Mouse (Mus musculus) kidney, adult 2 months (tissue): Measurements from ENCODE around the gene Txk. TPM values are rescaled to one million over a fixed set of nuclear protein-coding genes. Genes with fewer than 3 reads are reported as not detected.
A peak's percentile ranks its signal among the peaks of the same experiment; 100 is the strongest.

Experiments used
- DNase-seq: peaks from one replicate; pipeline ENCODE4 v3.0.0; 2021
- H3K27ac ChIP-seq: fragments of 200-500 bp; 2 replicates; pipeline ENCODE4 v1.5.1; 2012; ENCODE audit warnings: low read depth, low read length, control low read depth, inconsistent platforms; ENCODE audit not compliant: insufficient read depth
- H3K27me3 ChIP-seq: fragments of 200-500 bp; replicated peaks from 2 replicates; pipeline ENCODE4 v1.6.1; 2012; ENCODE audit warnings: mild to moderate bottlenecking, moderate library complexity, low read length, inconsistent platforms; ENCODE audit not compliant: control insufficient read depth, insufficient read depth
- H3K36me3 ChIP-seq: fragments of 200-500 bp; 2 replicates; pipeline ENCODE4 v1.6.1; 2012; ENCODE audit warnings: mild to moderate bottlenecking, moderate library complexity, low read length, inconsistent platforms; ENCODE audit not compliant: control insufficient read depth, insufficient read depth
- H3K4me1 ChIP-seq: fragments of 200-500 bp; 2 replicates; pipeline ENCODE4 v1.6.1; 2011; ENCODE audit warnings: low read length; ENCODE audit not compliant: control insufficient read depth, insufficient read depth
- H3K4me3 ChIP-seq: fragments of 200-500 bp; 2 replicates; pipeline ENCODE4 v1.5.1; 2011; ENCODE audit warnings: mild to moderate bottlenecking, low read depth, low read length, control low read depth; ENCODE audit not compliant: insufficient read depth
- CTCF ChIP-seq: fragments of 200-500 bp; conservative IDR thresholded peaks from 2 replicates; pipeline ENCODE4 v1.5.1; 2011; ENCODE audit warnings: low read depth, mild to moderate bottlenecking, control low read depth, low read length, moderate library complexity, mixed read lengths; ENCODE audit not compliant: insufficient read depth, insufficient read length
- POLR2A ChIP-seq: fragments of 200-500 bp; IDR thresholded peaks from one replicate; pipeline ENCODE4 v1.6.1; 2011; ENCODE audit warnings: low read depth, low read length, control low read depth
- WGBS: fragments of 180-500 bp; shearing (Covaris S2); methylation state at CpG from one replicate; pipeline ENCODE4 v1.1.7; 2018; 5-methylcytosine and 5-hydroxymethylcytosine counted together
- polyA plus RNA-seq: library from polyadenylated mRNA; depleted of rRNA; stranded (reverse); fragments of >200 nt; gene quantifications from 2 replicates; pipeline ENCODE4 v1.2.3, GENCODE M21; 2012

Txk gene
- polyA plus RNA-seq, 1 experiment: 0.88 TPM

GRCm38 (mm10) chr5:72763546-72763945 is 11.0 kb upstream of the Txk start:
- WGBS: 90% methylated on average over 5 of the region's 5 CpGs
- H3K27ac ChIP-seq: 0 out of 2 replicates have a peak overlapping the region, but pooled peaks have one; percentile 0
- no peak for DNase-seq
- no peak overlapping the region for H3K4me3 ChIP-seq
- no peaks in the 10 kb centered on the region for H3K27me3 ChIP-seq
- H3K36me3 ChIP-seq: peaks cover 2% of the 10 kb centered on the region; the same call in 1 of the 2 replicates
- H3K4me1 ChIP-seq: no peaks in the 10 kb centered on the region
- TF ChIP-seq POLR2A (no peak), CTCF (no peak)

GRCm38 (mm10) chr5:72763025-72763424 is 10.4 kb upstream of the Txk start:
- H3K4me3 ChIP-seq: no peak overlapping the region
- peaks cover 2% of the 10 kb centered on the region; the same call in 1 of the 2 replicates for H3K36me3 ChIP-seq
- 69% methylated on average over 3 of the region's 3 CpGs for WGBS
- no peaks in the 10 kb centered on the region for H3K27me3 ChIP-seq
- no peak for TF ChIP-seq POLR2A
- no peak for TF ChIP-seq CTCF
- no peak overlapping the region for H3K27ac ChIP-seq
- DNase-seq: peak; percentile 19
- H3K4me1 ChIP-seq: no peaks in the 10 kb centered on the region

- Histone ChIP-seq H3K27me3 (no peaks in the 10 kb centered on the region), H3K4me1 (no peaks in the 10 kb centered on the region), H3K27ac (no peak overlapping the region), H3K4me3 (no peak overlapping the region), H3K36me3 (peaks cover 2% of the 10 kb centered on the region; the same call in 1 of the 2 replicates)
- 88% methylated on average over 5 of the region's 5 CpGs for WGBS
- TF ChIP-seq POLR2A (no peak), CTCF (no peak)
- no peak for DNase-seq
Measured at GRCm38 (mm10) chr5:72761758-72762157, 9.2 kb upstream of the Txk start.

GRCm38 (mm10) chr5:72761237-72761636 is 8.7 kb upstream of the Txk start:
- WGBS: 70% methylated on average over 5 of the region's 5 CpGs
- no peak for DNase-seq
- Histone ChIP-seq H3K27me3 (no peaks in the 10 kb centered on the region), H3K36me3 (peaks cover 4% of the 10 kb centered on the region; the same call in 1 of the 2 replicates), H3K4me1 (no peaks in the 10 kb centered on the region), H3K27ac (no peak overlapping the region), H3K4me3 (no peak overlapping the region)
- TF ChIP-seq CTCF (no peak), POLR2A (no peak)

- Histone ChIP-seq H3K36me3 (peaks cover 4% of the 10 kb centered on the region; the same call in 1 of the 2 replicates), H3K27me3 (no peaks in the 10 kb centered on the region), H3K4me3 (no peak overlapping the region), H3K4me1 (no peaks in the 10 kb centered on the region), H3K27ac (no peak overlapping the region)
- TF ChIP-seq CTCF: no peak
- WGBS: 71% methylated on average over 13 of the region's 13 CpGs
- no peak for DNase-seq
Measured at GRCm38 (mm10) chr5:72758925-72759924, 6.6 kb upstream of the Txk start.

GRCm38 (mm10) chr5:72757155-72757773 is 4.7 kb upstream of the Txk start:
- TF ChIP-seq CTCF: no peak
- no peak for TF ChIP-seq POLR2A
- Histone ChIP-seq H3K4me3 (no peak overlapping the region), H3K36me3 (peaks cover 2% of the 10 kb centered on the region; the same call in 1 of the 2 replicates), H3K27ac (no peak overlapping the region), H3K27me3 (no peaks in the 10 kb centered on the region), H3K4me1 (no peaks in the 10 kb centered on the region)
- DNase-seq: no peak
- WGBS: 76% methylated on average over 18 of the region's 18 CpGs

GRCm38 (mm10) chr5:72755941-72756340 is 3.4 kb upstream of the Txk start:
- H3K27me3 ChIP-seq: no peaks in the 10 kb centered on the region
- no peaks in the 10 kb centered on the region for H3K4me1 ChIP-seq
- H3K36me3 ChIP-seq: peaks cover 2% of the 10 kb centered on the region; the same call in 1 of the 2 replicates
- DNase-seq: no peak
- TF ChIP-seq CTCF (no peak), POLR2A (no peak)
- no peak overlapping the region for H3K27ac ChIP-seq
- 90% methylated on average over 8 of the region's 8 CpGs for WGBS
- no peak overlapping the region for H3K4me3 ChIP-seq
